Mouse (Mus musculus) erythroblast, embryonic 14.5 days (primary cell): ENCODE measurements around the gene Dcaf4. TPM values are rescaled to one million over a fixed set of nuclear protein-coding genes. Genes with fewer than 3 reads are reported as not detected.

Experiments
- H3K27me3 ChIP-seq: 2 replicates; pipeline ENCODE4 v1.6.1; 2012; ENCODE audit warnings: inconsistent platforms; ENCODE audit not compliant: control insufficient read depth
- H3K36me3 ChIP-seq: 2 replicates; pipeline ENCODE4 v1.6.1; 2012; ENCODE audit warnings: mild to moderate bottlenecking, inconsistent platforms; ENCODE audit not compliant: control insufficient read depth
- H3K4me1 ChIP-seq: 2 replicates; pipeline ENCODE4 v1.6.1; 2012; ENCODE audit warnings: inconsistent platforms; ENCODE audit not compliant: control insufficient read depth
- H3K4me3 ChIP-seq: replicated peaks from 2 replicates; pipeline ENCODE3; 2012; ENCODE audit warnings: moderate library complexity, mild to moderate bottlenecking, inconsistent platforms
- H3K9me3 ChIP-seq: 2 replicates; pipeline ENCODE4 v1.6.1; 2012; ENCODE audit warnings: low read length, inconsistent platforms, mixed read lengths; ENCODE audit not compliant: control insufficient read depth
- GATA1 ChIP-seq: IDR thresholded peaks from 2 replicates; pipeline ENCODE4 v1.6.1; 2012; ENCODE audit warnings: low read length, inconsistent platforms, mixed read lengths
- TAL1 ChIP-seq: IDR thresholded peaks from 3 replicates; pipeline ENCODE4 v1.6.1; 2012; ENCODE audit warnings: low read length, inconsistent platforms, mixed read lengths
- polyA plus RNA-seq: library from polyadenylated mRNA; stranded (reverse); fragments of >175 nt; gene quantifications from 2 replicates; pipeline ENCODE4 v1.2.3, GENCODE M21; 2012

Gene Dcaf4
- polyA plus RNA-seq, 1 experiment: 0.53 TPM

- H3K4me1 ChIP-seq: peaks cover 8% of the 10 kb centered on the region
- no peak for TF ChIP-seq TAL1
- TF ChIP-seq GATA1: no peak
- no peak overlapping the region for H3K4me3 ChIP-seq
- peaks cover 8% of the 10 kb centered on the region for H3K9me3 ChIP-seq
- H3K27me3 ChIP-seq: peaks cover 19% of the 10 kb centered on the region
- H3K36me3 ChIP-seq: no peaks in the 10 kb centered on the region
Observed at GRCm38 (mm10) chr12:83494196-83494595, 26.1 kb upstream of the Dcaf4 start.

- Histone ChIP-seq H3K4me1 (peaks cover 5% of the 10 kb centered on the region), H3K36me3 (no peaks in the 10 kb centered on the region), H3K27me3 (peaks cover 15% of the 10 kb centered on the region), H3K4me3 (no peak overlapping the region), H3K9me3 (peaks cover 8% of the 10 kb centered on the region)
- TF ChIP-seq TAL1 (no peak), GATA1 (no peak)
Observed at GRCm38 (mm10) chr12:83495248-83495960, 24.9 kb upstream of the Dcaf4 start.

DNA sequence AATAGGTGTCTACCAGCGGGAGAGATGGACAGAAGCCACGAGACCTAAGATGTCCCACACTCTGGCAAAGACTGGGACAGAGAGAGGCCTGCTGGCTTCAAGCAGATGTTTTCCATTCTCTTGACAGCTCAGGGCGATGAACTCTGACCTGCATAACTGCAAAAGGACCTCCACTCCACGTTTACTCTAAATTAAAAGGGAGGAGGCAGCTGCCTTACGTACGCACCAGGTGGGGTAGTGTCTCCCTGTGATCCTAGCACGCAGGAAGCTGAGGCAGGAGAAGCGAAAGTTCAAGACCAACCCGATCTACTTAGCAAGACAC, 24.3 kb upstream of the Dcaf4 start:
- H3K4me3 ChIP-seq: no peak overlapping the region
- peaks cover 5% of the 10 kb centered on the region for H3K4me1 ChIP-seq
- peaks cover 8% of the 10 kb centered on the region for H3K9me3 ChIP-seq
- H3K36me3 ChIP-seq: no peaks in the 10 kb centered on the region
- peaks cover 15% of the 10 kb centered on the region for H3K27me3 ChIP-seq
- TF ChIP-seq TAL1: no peak

- Histone ChIP-seq H3K4me3 (no peak overlapping the region), H3K36me3 (no peaks in the 10 kb centered on the region), H3K4me1 (peaks cover 5% of the 10 kb centered on the region), H3K27me3 (peaks cover 18% of the 10 kb centered on the region), H3K9me3 (peaks cover 3% of the 10 kb centered on the region)
- no peak for TF ChIP-seq TAL1
- no peak for TF ChIP-seq GATA1
Observed at GRCm38 (mm10) chr12:83496336-83496735, 23.9 kb upstream of the Dcaf4 start.

GRCm38 (mm10) chr12:83496736-83497135, 23.5 kb upstream of the Dcaf4 start:
- TF ChIP-seq TAL1 (no peak), GATA1 (no peak)
- Histone ChIP-seq H3K27me3 (peaks cover 21% of the 10 kb centered on the region), H3K36me3 (no peaks in the 10 kb centered on the region), H3K4me3 (no peak overlapping the region), H3K9me3 (no peaks in the 10 kb centered on the region), H3K4me1 (peaks cover 5% of the 10 kb centered on the region)

DNA sequence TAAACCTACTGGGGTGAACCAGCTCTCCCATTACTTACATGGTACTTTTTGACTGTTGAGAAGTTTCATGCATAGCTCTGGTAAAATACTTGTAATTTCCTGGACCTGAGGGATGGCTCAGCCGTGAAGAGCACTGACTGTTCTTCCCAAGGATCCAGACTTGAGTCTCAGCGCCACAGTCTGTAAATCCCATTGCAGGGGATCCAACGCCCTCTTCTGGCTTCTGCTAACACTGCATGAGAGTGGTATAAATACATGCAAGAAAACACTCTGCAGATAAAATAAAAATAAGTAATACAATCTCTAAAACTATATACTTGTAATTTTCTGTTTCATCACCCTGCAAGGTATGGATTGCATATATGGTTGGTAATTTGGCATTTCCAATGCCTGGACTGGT, 22.3 kb upstream of the Dcaf4 start:
- no peak for TF ChIP-seq TAL1
- TF ChIP-seq GATA1: no peak
- H3K27me3 ChIP-seq: peaks cover 21% of the 10 kb centered on the region
- no peaks in the 10 kb centered on the region for H3K36me3 ChIP-seq
- H3K4me3 ChIP-seq: no peak overlapping the region
- H3K9me3 ChIP-seq: no peaks in the 10 kb centered on the region
- peaks cover 8% of the 10 kb centered on the region for H3K4me1 ChIP-seq

DNA sequence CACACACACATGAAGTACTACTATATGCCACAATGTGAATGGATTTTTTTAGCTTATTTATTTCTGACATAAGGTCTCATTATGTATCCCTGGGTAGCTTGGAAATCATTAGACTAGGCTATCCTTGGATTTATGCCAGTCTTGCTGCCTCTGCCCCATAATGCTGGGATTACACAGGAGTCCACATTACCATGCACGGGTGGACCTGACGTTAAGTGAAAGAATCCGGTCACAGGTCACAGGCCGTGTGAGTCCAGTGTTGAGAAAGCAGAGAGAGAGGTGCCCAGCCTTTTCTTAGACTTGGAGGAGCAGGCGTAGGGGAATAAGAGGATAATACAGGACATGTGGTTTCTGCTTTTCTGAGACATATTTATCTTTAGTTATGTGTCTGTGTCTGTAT, 21.0 kb upstream of the Dcaf4 start:
- peaks cover 10% of the 10 kb centered on the region for H3K27me3 ChIP-seq
- no peaks in the 10 kb centered on the region for H3K36me3 ChIP-seq
- H3K4me1 ChIP-seq: peaks cover 8% of the 10 kb centered on the region
- TF ChIP-seq GATA1: no peak
- no peak for TF ChIP-seq TAL1
- H3K4me3 ChIP-seq: no peak overlapping the region
- no peaks in the 10 kb centered on the region for H3K9me3 ChIP-seq

DNA sequence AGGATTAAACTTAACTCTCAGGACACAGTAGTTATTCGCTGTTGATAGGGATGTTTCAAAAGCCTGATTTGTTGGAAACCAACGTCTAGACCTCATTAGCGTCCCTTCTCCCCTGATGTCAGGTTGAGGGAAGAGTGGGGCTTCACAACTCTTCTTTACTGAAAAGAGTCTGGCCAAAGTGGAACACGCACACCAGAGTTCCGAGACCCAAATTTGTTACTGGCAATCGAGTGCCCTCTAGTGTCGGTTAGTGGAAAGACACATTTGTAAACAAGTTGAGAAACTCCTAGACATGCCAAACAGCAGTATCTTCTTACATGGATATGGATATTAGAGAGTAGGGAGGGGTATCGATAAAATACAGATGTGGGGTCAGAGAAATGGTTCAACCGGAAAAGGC, 18.1 kb upstream of the Dcaf4 start:
- Histone ChIP-seq H3K4me3 (no peak overlapping the region), H3K36me3 (no peaks in the 10 kb centered on the region), H3K4me1 (peaks cover 6% of the 10 kb centered on the region), H3K9me3 (no peaks in the 10 kb centered on the region), H3K27me3 (peaks cover 9% of the 10 kb centered on the region)
- TF ChIP-seq TAL1: no peak
- TF ChIP-seq GATA1: no peak

DNA sequence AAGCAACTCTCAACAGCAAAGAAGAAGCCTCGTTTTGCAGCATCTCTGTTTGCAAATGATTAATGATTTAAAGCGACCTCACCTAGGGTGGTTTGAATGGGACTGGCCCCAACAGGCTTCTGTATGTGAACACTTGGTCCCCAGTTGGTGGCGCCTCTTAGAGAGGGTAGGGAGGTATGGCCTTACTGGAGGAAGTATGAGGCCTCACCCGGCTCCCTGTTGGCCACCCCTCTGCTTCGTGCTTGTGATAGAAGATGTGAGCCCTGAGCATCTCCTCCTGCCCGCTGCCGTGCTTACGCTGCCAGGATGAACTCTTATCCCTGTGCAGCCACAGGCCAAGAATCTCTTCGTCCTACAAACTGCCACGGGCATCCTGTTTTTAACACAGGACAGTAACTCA, 13.7 kb upstream of the Dcaf4 start:
- H3K4me1 ChIP-seq: peaks cover 6% of the 10 kb centered on the region
- H3K9me3 ChIP-seq: no peaks in the 10 kb centered on the region
- H3K4me3 ChIP-seq: no peak overlapping the region
- peaks cover 3% of the 10 kb centered on the region for H3K27me3 ChIP-seq
- TF ChIP-seq GATA1: no peak
- TF ChIP-seq TAL1: no peak
- no peaks in the 10 kb centered on the region for H3K36me3 ChIP-seq

DNA sequence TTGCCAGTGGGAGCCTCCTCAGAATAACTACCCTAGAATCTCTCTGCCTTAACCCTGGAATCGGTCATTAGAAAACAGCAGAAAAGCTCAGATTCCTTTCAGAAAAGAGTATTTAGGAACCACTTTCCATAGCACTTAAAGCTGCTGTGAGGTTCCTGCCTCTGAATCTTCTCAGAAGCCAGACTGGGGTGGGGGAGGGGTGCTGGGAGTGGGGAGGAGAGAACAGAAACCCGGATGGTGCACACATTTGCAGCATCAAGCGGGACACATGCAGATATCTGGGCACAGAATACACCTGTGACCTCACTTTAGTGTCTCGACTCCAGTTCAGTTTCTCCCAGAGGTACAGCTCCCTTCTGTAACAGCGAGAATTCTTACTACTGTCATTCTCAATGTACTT, 9.7 kb upstream of the Dcaf4 start:
- Histone ChIP-seq H3K36me3 (no peaks in the 10 kb centered on the region), H3K4me3 (no peak overlapping the region), H3K4me1 (peaks cover 7% of the 10 kb centered on the region), H3K27me3 (peaks cover 10% of the 10 kb centered on the region), H3K9me3 (no peaks in the 10 kb centered on the region)
- TF ChIP-seq TAL1: no peak
- TF ChIP-seq GATA1: no peak
